Mouse (Mus musculus) left cerebral cortex, adult 9 months (tissue): ENCODE results near the gene Aqp3.
"Not testable (repeated sequence)": the region's sequence is repeated elsewhere in the genome, so short reads cannot be mapped to it uniquely, and the experiment has no call there.

Source experiments
- DNase-seq, 2 experiments: peaks; one replicate each; pipeline ENCODE4 v3.0.0; 2022; ENCODE audit warnings: low spot score in 2 of 2

The Aqp3 gene

DNA sequence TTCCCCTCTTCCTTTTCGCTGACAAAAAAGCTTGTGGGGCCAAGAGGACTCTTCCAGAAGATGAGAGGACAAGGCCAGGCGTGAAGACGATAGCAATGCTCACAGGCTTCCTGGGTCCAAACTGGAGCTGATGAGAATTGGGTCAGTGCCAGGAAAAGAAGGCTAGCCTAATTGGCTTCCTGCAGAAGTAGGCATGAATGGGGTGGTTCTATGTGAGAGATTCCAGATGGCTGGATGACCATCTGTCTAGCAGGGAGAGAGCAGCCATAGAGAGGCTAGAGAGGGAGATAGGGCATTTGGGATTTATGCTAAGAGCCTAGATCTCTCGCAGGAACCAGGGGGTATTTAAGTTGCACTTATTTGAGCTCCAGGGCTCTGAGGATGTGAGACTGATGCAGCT, 9.5 kb upstream of the Aqp3 start:
- DNase-seq: no peak

DNA sequence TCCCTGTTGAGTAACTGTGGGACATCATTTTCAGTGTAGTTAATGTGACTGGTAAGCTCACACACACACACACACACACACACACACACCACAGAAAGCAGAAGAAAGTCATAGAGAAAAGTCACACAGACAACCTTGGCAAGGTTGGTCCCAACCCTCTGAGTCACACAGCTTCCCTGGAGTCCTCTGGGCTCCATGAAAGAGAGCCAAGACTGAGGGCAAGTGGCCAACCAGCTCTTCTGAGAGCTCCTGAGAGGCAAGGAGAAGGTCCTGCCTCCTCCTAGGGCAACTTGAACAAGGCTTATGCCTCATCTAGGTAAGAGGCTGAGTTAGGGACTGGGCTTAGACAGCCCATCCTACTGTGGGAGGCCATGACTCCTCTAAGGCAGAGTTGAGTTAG, 4.9 kb upstream of the Aqp3 start:
- no peak for DNase-seq

DNA sequence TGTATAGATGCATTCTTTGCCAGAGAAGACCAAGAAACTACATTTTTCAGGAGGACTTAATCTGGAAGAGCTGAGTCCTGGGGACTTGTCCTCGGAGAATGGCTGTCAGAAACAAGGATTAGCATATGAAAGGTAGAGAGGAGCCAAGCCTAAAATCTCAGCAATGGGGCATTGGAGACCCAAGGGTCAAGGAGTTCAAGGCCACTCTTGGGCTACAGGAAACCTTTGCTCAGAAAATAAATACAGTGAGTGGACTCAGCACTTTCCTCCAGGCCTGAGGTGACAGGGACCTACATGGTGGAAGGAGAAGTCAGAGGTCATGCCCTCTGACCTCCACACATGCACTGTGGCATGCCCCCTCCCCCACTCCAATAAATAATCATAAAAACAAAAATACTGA, 3.0 kb upstream of the Aqp3 start:
- DNase-seq: no peak

DNA sequence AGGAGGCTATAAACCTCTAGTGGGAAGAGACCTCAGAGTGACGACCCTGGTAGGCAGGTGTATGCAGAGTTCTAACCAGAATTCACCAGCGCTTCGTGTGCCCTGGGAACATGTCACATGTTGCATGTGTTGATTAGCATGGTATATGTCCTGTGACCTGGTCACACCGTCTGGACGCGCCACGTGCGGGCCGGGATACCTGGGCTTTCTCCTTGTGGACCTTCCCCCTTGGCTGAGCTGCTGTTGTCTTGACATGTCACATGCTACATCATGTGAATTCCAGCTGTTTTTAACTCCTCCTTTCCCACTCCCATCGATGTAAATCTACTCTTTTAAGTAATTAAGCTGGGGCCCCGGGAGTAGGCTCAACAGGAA, 581 bp upstream of the Aqp3 start:
- DNase-seq: no peak

DNA sequence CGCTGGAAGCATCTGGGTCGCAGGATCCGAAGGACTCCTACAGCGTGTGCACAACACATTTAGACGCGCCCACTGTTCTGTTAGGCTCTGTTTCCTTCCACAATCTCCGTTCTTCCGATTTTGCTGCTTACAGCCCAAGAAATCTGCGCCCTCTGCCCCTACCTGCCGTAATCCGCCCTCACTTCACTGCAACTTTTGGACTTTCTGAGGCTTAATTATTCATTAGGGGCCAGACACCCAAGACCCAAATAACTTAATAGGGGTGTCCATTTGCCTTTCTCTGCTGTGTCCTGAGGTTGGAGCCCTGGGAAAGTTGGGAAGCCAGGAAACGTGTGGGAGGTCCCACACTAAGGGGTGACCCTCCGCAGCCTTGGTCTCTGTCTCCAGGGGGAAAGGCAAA, 602 bp downstream of the Aqp3 start:
- DNase-seq: no peak

DNA sequence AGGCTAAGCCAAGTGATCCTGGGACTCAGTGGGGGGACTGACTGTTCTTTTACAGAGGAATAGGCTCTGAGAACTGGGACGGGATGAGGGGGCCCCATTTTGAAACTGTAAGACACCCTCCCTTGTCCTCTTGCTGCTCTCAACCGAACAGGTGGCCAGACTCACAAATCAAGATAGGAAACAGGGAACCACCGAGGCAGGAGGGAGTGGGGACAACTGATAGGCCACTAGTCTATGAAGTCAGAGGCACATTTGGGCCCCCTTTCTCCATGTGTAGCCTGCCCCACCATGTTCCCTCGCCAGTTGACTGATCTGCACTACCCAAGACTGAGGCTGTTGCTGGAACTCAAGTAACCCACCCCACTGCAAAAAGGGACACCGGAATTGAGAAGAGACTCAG, 1.2 kb downstream of the Aqp3 start:
- DNase-seq: no peak

DNA sequence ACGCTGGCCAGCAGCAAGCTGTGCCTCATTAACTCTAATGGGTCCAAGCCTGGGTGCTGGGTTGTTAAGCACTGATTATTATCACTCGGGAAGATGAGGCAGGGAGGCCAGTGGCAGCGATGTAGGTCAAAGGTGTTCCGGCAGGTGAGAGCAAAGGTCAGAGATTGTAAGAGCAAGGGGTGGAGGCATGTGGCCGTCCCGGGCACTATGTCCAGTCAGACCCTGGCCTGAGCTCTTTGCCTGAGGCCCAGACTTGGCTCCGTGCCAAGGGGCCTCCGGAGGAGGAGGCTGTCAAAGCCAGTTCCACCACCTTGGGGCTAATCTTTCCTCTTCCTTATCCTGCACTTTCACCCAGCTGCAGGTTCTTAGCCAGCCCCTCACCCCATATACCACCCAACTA, 1.8 kb downstream of the Aqp3 start:
- DNase-seq: no peak

DNA sequence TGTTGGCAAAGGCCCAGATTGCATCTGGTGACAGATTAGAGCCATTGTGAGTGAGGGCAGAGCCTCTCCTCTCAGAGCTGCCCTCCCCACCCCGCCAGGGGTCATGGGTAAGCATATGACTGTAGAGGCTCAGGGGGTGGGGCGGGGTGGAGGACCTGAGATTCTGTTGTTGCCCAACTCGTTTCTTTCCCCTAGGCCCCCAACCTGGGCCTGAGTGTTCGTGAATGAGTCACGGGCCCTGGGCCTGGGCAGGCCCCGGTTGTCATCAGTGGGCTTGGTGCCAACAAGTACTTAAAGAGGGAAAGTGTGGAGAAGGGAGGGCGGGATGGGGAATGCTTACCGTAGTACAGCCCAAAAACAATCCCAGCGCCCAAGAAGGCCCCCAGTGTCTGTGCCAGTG, 3.6 kb downstream of the Aqp3 start:
- DNase-seq: no peak

DNA sequence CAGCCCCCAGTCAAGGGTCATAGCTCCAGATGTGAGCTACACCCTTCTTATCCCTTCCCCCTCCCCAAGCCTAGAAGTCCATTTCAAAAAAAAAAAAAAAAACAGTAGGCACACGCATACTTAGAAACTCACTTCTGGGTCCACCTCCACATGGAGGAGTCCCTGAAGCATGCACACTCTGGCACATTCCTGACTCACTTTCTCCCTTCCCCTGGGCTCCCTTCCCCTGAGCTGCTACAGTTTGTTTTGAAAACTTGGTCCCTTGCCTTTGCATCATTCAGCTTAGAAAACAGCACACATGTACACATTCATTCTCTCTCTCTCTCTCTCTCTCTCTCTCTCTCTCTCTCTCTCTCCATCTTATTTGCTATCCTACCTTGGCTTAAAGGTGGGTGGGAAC, 5.0 kb downstream of the Aqp3 start:
- no peak for DNase-seq

DNA sequence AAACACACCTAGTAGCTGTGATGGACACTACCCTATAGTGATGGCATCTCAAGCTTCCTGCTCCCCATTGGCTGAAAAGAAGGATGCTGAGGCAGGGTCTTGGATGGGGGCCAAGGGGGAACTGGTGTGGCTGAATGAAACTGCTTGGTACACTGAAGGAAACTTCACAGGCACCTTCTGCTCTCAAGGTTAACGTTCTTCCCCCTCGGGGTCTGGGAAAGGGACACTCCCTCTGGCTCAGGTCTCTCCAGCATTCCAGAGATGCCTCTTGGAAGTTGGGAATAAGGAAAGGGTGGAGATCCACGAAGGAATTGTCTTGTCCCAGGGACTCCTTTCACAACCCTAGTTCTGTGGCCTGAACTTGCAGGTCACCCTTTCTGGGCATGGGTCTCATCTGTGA, 6.6 kb downstream of the Aqp3 start:
- no peak for DNase-seq

DNA sequence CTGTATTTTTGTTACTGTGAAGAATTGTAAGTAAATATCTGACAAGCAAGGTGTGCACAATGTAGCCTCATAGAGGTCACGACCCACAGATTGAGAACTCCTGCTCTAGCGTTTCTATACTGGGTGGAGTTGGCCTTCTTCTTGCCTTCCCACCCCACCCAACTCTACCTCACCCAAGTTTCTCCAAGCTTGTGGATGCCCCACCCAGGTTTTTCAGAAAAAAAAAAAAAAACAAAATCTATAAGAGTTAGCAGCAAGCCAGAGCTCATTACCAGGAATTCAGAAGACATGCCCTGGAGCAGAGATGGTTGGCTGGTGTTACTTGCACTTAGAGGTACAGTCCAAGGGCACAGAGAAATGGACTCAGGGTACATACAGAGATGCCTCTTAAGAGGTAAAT, 8.3 kb downstream of the Aqp3 start:
- DNase-seq: no peak

DNA sequence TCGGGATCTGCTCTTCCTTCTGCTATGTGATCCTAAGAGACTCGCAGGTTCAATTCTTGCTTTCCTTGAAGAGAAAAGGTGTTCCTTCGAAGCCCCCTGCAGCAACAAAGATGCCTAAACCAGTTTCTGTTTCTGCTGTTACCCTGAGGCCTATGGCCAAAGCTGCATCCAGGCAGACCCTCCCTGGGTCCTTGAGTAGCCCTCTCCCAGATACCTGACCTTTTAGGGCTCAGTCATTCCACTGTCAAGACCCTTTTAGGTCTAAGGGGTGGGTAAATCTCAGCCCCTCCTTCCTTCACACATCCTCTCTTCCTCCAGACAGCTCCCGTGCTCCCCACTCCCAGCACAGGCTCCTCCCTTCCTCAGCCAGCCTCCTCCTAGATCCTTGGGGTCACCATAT, 8.8 kb downstream of the Aqp3 start:
- no peak for DNase-seq

DNA sequence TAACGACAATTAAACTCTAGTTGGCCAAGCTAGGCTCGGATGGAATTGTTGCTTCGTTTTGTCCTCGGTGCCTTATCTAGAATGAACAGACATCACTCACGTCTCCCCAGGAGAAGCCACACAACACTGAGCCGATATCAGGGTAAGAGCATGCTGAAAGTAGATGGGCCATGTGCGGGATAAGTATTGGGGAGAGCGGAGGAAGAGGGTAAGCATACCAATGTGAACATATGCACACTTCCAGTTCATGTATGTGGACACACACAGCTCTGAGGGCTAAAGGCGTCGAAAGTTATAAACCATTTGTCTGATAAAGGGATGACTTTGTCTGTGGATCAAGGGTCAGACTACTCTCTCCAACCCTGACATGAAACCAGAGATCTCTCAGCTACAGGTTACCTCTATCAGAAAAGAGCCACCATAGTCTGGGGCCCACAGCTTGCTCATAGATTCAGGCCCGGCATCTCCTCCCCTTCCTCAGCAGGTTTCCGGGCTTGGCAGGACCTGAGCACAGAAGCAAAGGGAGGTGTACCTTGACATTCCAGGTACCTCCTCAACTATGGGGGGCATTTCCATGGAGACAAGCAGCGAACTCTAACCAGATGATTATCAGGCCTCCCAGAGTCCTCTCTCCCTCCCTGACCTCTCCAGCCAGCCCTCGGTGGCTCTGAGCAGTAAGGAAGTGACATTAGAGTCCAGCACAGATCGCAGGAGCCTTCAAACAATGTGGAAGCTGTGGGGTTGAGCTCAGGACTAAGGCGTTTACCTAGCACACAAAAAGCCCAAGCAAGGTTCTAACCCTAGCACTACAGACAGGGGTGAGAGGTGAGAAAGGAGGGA, 10.3 kb downstream of the Aqp3 start:
- DNase-seq: no peak

DNA sequence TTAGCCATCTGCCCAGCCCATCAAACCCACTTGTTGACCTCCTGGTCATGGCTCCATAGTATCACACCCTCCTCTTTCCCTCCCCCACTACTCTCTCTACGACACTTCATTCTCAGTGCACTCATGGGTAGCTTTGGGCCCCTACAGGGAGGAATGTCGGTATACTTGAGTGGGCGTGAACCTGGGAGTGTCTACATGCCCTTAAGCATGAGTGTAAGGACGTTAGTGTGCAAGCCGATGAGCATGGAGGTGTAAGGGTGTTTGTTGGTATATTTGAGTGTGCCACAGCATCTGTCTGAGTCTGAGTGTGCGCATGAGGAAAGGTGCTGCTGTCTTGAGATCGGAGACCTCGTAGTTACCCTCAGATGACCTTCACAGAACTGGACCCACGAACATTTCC, 11.0 kb downstream of the Aqp3 start:
- DNase-seq: no peak

DNA sequence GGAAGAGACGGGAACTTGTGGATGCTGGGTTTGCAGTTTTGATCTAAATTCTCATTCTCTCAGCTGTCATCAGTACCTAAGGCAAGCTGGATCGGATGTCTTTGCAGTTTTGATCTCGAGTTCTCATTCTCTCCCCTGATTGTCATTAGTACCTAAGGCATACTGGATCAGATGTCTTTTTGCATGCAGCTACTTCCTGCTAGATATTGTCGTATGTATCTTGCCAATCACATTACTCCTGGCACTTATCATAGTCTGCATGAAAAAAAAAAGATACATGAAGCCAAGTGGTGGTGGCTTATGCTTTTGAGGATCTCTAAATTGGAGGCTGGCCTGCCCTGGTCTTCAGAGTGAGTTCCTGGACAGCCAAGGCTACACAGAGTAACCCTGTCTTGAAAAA, 13.2 kb downstream of the Aqp3 start:
- no peak for DNase-seq

DNA sequence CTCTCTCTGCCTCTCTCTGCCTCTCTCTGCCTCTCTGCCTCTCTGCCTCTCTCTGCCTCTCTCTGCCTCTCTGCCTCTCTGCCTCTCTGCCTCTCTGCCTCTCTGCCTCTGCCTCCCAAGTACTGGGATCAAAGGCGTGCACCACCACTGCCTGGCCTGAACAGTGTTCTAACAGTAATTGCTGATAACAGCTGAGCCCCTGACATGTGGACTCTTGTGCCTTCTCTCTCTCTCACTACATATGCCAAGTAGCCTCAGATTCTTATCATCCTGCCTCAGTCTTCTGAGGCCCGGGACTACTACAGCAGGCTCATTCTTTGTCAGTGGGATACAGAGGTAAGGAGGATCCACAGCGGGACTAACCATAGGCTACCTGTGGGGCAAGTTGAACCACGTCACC, 15.2 kb downstream of the Aqp3 start:
- DNase-seq: not testable (repeated sequence)

DNA sequence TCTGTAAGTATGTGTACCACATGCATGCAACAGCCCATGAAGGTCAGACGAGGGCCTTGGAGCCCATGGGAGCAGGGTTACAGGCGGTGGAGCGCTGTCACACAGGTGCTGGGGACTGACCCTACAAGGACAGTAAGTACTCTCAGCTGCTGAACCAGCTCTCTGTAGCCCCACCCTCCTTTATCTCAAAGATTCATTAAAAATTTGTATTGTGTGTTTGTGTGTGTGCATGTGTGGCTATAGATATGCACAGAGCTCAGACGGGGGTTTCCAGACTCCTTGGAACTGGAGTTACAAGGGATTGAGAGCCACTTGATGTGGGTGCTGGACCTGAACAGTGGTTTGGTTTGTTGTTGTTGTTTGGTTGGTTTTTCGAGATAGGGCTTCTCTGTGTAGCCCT, 16.2 kb downstream of the Aqp3 start:
- DNase-seq: no peak

DNA sequence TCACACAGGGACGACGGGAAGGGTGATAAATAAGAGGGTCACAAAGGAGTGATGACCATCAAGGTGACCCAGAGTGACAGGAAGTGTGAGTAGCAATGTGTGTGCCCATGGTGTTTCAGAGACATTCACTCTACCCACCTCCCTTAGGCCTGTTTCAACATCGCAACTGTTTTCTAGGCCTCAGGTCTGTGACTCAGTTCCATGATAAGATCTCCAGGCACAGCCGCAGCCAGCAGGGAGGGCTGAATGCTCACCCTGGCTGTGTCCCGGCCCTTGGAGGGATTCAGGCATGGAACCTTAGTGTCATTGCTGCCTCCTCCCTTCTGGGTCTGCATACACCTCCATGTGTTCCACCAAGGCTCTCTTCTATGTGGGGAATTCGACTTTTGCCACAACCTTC, 19.3 kb downstream of the Aqp3 start:
- no peak for DNase-seq

DNA sequence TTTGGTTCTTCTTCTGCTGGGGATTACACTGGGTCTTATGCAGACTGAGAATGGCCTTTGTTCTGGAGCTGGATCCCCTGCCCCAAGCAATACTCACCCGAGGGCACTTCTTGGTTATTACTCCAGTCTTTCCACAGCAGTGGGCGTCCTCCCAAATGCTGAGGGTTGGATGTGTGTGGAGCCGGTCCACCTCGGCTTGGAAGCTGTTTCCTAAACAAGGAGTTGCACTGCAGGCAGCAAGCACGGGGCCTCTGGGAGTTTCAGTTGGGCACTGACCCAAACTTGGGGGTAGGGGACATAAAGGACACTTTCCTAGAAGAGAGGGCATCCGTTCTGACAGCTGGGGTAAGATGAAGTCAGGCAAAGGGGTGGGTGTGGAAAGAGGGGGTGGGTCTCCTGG, 23.5 kb downstream of the Aqp3 start:
- no peak for DNase-seq

DNA sequence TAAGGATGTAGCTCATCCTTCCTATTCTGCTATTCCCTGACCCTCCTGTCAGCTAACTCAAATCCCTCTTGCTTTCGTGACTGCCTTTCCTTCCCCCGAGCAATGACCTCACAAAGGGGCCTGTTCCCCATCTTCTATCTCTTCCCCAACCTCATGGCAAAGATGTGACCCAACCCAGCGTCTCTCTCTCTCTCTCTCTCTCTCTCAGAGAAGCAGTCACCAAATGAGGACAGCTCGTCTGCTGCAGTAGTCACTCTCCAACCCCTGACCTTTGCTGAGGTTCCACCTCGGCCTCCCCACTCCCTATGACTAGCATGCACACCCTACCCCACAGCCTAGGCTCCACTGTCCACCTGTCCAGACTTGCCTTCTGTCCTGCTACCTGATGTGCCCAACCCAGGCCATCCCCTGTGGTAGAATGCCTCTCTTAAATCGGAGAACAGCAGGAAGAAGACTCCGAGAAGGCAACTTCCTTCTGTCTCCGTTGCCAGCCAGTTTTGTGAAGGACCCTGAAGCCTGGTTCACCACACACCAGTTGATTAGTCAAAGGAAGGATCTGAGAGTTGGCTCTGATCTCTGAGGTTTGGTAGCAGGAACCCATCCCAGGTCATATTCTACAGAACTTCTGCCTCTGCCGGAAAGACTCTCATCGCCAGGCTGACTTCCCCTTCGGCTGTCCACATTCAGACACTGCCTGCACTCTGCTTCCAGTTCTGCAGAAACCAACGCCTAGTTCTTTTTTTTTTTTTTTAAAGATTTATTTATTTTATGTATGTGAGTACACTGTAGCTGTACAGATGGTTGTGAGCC, 24.8 kb downstream of the Aqp3 start:
- DNase-seq: no peak

DNA sequence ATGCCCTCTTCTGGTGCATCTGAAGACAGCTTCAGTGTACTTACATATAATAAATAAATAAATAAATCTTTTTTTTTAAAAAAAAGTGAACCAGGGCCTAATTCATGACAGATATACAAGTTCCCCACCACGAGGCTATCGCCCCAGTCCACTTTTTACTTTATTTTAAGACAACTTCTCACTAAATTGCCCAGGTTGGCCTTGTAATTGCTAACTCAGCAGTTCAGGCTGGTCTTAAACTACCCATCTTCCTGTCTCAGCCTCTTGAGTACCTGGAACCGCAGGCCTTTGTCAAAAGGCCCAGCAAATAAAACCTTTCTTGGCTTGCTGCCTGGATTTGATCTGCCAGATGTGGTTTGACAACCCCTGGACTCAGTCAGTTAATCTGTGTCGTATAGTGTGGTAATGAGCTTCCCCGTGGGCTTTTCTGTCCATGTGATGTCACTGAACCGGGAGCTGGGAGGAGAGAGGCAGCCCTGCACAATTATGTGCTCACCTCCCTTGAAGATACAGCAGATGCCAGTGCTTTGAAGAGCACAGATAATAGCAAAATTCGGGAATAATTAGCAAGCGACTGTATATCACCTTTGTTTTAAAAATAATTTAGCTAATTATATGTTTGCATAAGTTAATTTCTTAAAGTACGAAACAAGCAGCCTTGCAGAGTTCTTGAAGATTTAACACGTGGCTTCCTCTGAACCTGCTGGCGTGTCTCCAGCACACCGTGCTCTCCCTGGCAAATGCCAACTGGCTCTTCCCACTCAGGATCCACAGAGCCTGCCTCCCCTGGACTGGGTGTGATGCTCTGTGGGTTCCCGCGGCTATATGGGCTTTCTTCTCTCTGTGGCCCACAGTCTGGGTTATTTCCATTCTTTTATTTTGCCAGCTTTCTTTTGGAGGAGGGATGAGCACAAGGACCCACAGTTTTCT, 26.2 kb downstream of the Aqp3 start:
- no peak for DNase-seq

DNA sequence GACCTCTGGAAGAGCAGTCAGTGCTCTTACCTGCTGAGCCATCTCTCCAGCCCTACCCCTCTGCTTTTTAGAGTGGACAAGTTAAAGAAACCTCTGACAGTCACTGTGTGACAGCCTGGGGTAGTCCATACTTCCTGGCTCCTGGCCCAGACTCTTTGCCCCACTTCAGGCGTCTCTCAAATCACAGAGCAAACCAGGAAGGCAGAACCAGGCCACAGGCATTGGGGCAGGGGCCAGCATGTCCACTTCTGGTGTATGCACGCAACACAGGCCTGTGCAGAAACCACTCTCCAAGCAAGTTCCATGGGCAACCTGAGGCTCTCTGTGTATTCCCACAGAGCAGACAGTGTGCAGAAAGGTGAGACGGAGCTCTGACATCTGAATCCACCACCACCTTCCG, 32.8 kb downstream of the Aqp3 start:
- DNase-seq: no peak
